Mouse (Mus musculus): ENCODE measurements around the gene Ilk. TPM values are rescaled to one million over a fixed set of nuclear protein-coding genes. Genes with fewer than 3 reads are reported as not detected.
A peak's percentile ranks its signal among the peaks of the same experiment; 100 is the strongest.

The Ilk gene
- polyA plus RNA-seq (2012; ENCODE audit: insufficient read depth, insufficient read length, missing spikeins), result 206 and 213 TPM in 2 replicates

DNA sequence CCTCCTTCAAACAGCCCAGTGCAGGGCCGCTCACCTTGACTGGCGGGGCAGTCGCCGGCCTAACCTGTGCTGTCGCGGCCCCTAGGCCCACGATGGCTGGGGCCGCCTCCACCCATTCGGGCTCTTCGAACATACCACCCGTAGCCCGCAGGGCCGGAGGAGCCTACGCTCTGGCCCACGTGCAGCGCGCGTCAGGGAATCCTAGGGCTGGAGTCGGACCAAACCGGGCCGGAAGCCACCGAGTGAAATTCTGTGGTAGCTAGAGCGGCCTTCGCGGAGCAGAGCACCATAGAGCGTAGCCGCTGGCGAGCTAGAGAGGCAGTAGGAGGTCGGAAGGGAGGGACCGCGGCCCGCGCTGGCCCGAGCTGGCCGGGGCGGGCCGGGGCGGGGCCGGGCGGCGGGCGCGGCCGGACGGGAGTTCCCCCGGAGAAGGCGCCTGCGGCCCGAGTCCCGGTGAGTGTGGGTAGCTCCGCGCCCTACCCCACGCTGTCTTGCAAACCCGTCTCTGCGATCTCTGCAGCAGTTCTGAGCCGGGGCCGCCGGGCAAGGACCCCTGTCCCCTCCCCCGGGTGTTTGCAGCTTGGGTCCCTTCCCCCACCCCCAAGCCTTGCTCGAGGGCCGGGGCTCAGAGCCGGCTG is at the start of gene Ilk:
Gene Ilk (plus strand): TSS at position 329 of the 638 bp plus-strand sequence.
- peak within 1 kb of the TSS; percentile 70 for H3K27ac ChIP-seq (ENCODE audit: insufficient read depth, low read depth, low read length)
- peak within 1 kb of the TSS; percentile 85 for H3K4me3 ChIP-seq (ENCODE audit: insufficient read depth, low read length)
- H3K4me1 ChIP-seq (ENCODE audit: control insufficient read depth, insufficient read depth, low read length), result peaks cover 20% of the 10 kb centered on the region
- TF ChIP-seq CTCF (IDR thresholded peaks at IDR 0.05; ENCODE audit: low read depth, low read length) (no peak), POLR2A (IDR thresholded peaks at IDR 0.05; ENCODE audit: borderline replicate concordance, low read depth, low read length) (no peak)

DNA sequence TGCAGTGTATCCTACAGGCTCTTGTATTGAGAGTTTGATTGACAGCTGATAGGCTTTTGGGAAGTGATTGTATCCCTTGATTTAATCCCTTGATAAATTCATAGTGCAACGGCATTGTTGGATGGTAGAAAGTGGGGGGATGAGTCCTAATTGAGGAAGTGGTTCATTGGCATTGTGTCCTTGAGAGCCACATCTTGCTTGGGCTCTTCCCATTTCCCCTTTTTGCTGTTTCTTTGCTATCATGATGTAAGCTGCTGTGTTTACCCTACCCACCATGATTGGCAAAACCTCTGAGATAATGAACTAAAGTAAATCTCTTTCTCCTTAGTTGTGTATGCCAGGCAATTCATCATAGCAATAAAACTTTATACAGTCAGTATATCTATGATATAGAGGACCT is 45.5 kb upstream of the Ilk start:
- peaks cover 2% of the 10 kb centered on the region; the same call in 1 of the 2 replicates for H3K4me1 ChIP-seq (ENCODE audit: control insufficient read depth, insufficient read depth, low read length)
- TF ChIP-seq CTCF (IDR thresholded peaks at IDR 0.05; ENCODE audit: low read depth, low read length) (no peak), POLR2A (IDR thresholded peaks at IDR 0.05; ENCODE audit: borderline replicate concordance, low read depth, low read length) (no peak)
- no peak overlapping the region for H3K27ac ChIP-seq (ENCODE audit: insufficient read depth, low read depth, low read length)

DNA sequence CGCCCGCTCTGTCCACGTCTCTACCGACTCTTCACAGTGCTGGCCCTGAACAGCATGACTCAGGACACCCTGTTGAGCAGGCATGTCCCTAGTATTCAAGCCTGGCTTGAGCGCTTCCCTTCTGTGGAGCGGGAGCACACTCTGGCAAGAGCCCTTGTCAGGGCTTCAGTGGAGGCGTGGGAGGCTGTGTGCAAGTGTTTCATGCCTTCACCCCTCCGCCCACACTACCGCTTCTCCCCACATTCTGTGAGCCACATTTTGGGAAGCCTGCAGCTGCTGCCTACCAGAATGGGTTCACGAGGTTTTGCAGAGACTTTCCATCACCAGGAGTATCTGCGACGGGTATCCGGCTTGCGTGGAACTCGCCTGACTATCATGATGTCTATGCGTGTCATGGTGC is 33.2 kb upstream of the Ilk start:
- no peak for TF ChIP-seq POLR2A (IDR thresholded peaks at IDR 0.05; ENCODE audit: borderline replicate concordance, low read depth, low read length)
- no peak for TF ChIP-seq CTCF (IDR thresholded peaks at IDR 0.05; ENCODE audit: low read depth, low read length)
- H3K4me1 ChIP-seq (ENCODE audit: control insufficient read depth, insufficient read depth, low read length), result no peaks in the 10 kb centered on the region
- H3K27ac ChIP-seq (ENCODE audit: insufficient read depth, low read depth, low read length), result no peak overlapping the region
- no peak overlapping the region for H3K4me3 ChIP-seq (ENCODE audit: insufficient read depth, low read length)

More for the DNA sequence above, 45.5 kb upstream of the Ilk start:
- H3K4me3 ChIP-seq (ENCODE audit: insufficient read depth, low read length), result no peak overlapping the region

DNA sequence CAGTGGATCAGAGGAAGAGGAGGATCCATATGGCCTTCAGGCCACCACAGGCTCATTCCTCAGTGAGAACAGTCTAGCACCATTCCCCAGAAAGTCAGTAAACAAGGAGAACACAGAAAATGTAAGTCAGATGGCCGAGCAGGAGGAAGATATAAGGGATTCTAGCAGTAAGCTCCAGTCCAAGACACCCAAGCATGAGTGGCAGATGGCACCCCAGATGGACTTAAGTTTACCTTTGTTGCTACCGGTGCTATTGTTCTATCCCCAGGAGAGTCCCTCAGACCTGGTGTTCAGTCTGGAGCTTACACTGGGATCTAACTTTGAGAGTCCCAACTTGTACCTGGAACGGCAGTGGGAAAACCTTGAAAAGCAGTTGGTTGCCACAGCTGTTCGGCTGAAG is 32.6 kb upstream of the Ilk start:
- Histone ChIP-seq H3K4me1 (ENCODE audit: control insufficient read depth, insufficient read depth, low read length) (no peaks in the 10 kb centered on the region), H3K4me3 (ENCODE audit: insufficient read depth, low read length) (no peak overlapping the region), H3K27ac (ENCODE audit: insufficient read depth, low read depth, low read length) (no peak overlapping the region)
- TF ChIP-seq POLR2A (IDR thresholded peaks at IDR 0.05; ENCODE audit: borderline replicate concordance, low read depth, low read length), result no peak

DNA sequence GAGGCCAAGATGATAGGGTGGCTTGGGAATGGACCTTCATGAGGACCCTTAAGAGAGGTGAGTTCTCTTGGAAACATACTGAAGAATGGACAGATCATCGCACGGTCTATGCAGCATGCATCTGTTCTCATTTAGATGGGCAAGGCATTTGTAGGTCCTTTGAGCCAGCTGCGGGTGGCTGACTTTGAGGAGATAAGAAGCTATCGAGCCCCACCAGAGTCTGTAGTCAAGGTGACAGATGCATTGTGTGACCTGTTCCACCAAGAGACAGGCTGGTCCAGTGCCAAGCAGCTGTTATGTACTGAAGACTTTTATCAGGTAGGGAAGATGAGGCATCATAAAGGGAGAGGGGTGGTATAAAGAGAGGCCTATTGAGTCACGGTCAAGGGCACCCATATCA is 27.7 kb upstream of the Ilk start:
- no peak overlapping the region for H3K4me3 ChIP-seq (ENCODE audit: insufficient read depth, low read length)
- TF ChIP-seq POLR2A (IDR thresholded peaks at IDR 0.05; ENCODE audit: borderline replicate concordance, low read depth, low read length), result no peak
- H3K4me1 ChIP-seq (ENCODE audit: control insufficient read depth, insufficient read depth, low read length), result no peaks in the 10 kb centered on the region
- H3K27ac ChIP-seq (ENCODE audit: insufficient read depth, low read depth, low read length), result no peak overlapping the region

DNA sequence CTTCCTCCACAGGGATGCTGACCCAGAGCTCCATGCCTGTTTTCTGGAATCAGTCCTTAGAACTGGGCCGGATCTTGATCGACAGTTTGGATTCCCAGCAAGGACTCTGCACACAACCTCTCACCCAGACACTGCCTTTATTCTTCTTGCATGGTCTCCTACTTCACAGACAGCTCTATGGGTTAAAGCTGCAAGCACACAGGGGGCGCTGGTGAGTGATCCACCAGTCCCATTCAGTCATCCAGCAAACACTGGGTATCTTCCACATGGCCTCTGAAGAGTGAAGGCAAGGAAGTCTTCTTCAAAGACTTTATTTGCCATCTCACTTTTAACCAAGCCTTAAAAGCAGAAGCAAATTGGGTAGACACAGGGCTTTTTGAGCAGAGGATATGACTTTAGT is 21.0 kb upstream of the Ilk start:
- Histone ChIP-seq H3K4me1 (ENCODE audit: control insufficient read depth, insufficient read depth, low read length) (no peaks in the 10 kb centered on the region), H3K4me3 (ENCODE audit: insufficient read depth, low read length) (no peak overlapping the region), H3K27ac (ENCODE audit: insufficient read depth, low read depth, low read length) (no peak overlapping the region)
- no peak for TF ChIP-seq POLR2A (IDR thresholded peaks at IDR 0.05; ENCODE audit: borderline replicate concordance, low read depth, low read length)
- 0 out of 2 replicates have a peak, but pooled peaks have one; percentile 10 for TF ChIP-seq CTCF (IDR thresholded peaks at IDR 0.05; ENCODE audit: low read depth, low read length)

DNA sequence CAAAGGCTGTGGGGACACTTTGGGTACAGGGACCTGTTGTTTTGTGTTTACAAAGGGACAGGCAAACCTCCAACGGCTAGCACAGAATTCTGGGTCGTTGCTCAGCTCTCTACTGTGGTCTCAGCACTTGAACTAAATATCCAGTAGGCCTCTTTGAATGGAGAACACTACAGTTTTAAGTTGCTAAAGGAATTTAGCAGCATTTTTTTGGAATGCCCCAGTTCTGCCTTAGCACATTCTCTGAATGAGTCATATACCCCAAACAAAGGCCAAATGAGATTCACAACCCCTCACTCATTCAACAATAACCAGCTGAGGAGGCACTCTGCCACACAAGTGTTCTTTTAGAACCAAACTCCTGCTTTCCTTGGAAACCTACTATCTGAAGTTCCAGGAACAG is 14.5 kb upstream of the Ilk start:
- no peak for TF ChIP-seq POLR2A (IDR thresholded peaks at IDR 0.05; ENCODE audit: borderline replicate concordance, low read depth, low read length)
- no peak for TF ChIP-seq CTCF (IDR thresholded peaks at IDR 0.05; ENCODE audit: low read depth, low read length)
- Histone ChIP-seq H3K27ac (ENCODE audit: insufficient read depth, low read depth, low read length) (no peak overlapping the region), H3K4me3 (ENCODE audit: insufficient read depth, low read length) (no peak overlapping the region), H3K4me1 (ENCODE audit: control insufficient read depth, insufficient read depth, low read length) (no peaks in the 10 kb centered on the region)

DNA sequence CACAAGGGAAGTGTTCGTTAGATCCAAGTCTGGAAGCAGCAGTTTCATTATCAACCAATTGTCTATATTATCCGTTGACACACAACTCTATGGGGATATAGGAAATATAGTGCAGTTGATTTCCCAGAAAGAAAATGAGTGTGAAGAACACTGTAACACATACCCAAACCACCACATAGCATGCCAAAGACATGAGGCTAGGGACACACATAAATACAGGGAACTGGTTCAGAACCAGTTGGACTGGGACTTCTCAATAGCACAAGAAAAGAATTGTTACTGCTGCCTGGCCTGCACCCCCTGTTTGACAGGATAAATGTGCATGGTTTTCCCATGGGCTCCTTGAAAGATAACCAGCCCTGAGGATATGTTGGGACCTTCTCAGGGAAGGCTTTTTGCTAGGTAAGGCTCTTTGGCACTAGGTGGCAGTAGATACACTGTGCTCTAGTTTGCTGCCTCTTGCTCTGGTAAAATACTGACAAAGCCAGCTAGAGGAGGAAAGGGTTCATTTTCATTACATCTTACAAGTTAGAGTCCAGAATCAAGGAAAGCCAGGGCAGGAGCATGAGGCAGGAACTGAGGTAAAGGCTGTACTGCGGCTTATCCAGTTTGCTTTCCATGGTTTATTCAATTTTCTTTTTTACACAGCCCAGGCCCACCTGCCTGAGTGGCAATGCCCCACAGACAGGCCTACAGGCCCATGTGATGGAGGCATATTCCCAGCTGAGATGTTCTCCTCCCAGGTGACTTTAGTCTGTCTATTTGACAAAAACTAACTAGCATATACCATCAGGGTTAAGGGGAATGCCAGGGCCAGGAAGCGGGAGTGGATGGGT is 10.0 kb upstream of the Ilk start:
- H3K4me1 ChIP-seq (ENCODE audit: control insufficient read depth, insufficient read depth, low read length), result no peaks in the 10 kb centered on the region

DNA sequence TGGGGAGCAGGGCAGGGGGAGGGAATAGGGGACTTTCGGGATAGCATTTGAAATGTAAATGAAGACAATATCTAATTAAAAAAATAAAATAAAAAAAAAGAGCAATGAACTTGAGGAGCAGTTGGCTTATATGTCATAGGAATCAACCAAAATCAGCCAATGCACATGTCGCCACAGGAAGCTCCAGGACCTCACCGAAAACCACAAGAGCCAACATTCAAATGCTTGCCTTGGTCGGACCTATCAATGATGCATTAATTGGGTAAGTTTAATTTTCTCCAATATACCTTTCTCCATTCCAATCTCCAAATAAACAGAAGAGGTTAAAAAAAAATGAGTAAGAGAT is 9.4 kb upstream of the Ilk start:
- no peaks in the 10 kb centered on the region for H3K4me1 ChIP-seq (ENCODE audit: control insufficient read depth, insufficient read depth, low read length)
- no peak overlapping the region for H3K4me3 ChIP-seq (ENCODE audit: insufficient read depth, low read length)
- no peak overlapping the region for H3K27ac ChIP-seq (ENCODE audit: insufficient read depth, low read depth, low read length)
- TF ChIP-seq POLR2A (IDR thresholded peaks at IDR 0.05; ENCODE audit: borderline replicate concordance, low read depth, low read length), result no peak
- TF ChIP-seq CTCF (IDR thresholded peaks at IDR 0.05; ENCODE audit: low read depth, low read length), result no peak

More for the DNA sequence above, 10.0 kb upstream of the Ilk start:
- Histone ChIP-seq H3K27ac (ENCODE audit: insufficient read depth, low read depth, low read length) (no peak overlapping the region), H3K4me3 (ENCODE audit: insufficient read depth, low read length) (no peak overlapping the region)
- TF ChIP-seq POLR2A (IDR thresholded peaks at IDR 0.05; ENCODE audit: borderline replicate concordance, low read depth, low read length) (no peak), CTCF (IDR thresholded peaks at IDR 0.05; ENCODE audit: low read depth, low read length) (no peak)

DNA sequence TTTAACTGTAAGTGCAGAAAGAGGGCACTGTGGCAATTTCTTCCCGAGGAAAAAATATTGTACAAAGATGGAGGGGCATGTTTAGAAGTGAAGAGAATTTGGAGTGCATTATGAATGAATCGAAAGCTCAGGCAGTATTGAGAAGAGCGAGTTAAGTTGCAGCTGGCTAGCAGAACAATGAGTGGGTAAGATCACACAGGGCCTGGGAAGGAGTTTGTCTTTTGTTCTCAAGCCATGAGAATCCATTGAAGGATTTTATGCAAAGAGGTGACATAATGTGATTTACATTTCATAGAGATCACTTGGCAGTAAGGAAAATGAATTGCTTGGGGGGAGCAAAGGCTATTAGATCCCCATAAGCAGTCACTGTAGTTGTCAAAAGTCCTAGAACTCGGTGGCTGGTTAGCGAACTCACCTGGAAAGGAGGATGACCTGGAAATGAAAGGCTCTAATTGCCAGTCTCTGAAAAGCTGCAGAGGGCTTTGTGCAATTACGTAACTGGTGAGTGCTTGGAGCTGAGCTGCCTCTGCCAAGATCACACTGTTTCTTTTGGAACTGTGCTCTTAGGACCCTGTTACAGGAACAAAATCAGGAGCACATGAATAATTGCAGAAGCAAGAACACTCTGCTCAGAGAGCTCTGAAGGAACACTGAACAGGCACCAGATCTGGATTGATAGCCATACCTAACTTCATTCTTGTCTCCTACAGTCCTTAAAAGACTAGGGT is 7.5 kb upstream of the Ilk start:
- TF ChIP-seq CTCF (IDR thresholded peaks at IDR 0.05; ENCODE audit: low read depth, low read length), result no peak
- no peak for TF ChIP-seq POLR2A (IDR thresholded peaks at IDR 0.05; ENCODE audit: borderline replicate concordance, low read depth, low read length)
- Histone ChIP-seq H3K4me3 (ENCODE audit: insufficient read depth, low read length) (no peak overlapping the region), H3K4me1 (ENCODE audit: control insufficient read depth, insufficient read depth, low read length) (no peaks in the 10 kb centered on the region), H3K27ac (ENCODE audit: insufficient read depth, low read depth, low read length) (no peak overlapping the region)
